Mouse (Mus musculus): Measurements from ENCODE around the gene A930004D18Rik. TPM values are rescaled to one million over a fixed set of nuclear protein-coding genes. Genes with fewer than 3 reads are reported as not detected.

A930004D18Rik gene
- polyA plus RNA-seq, 1 experiment from 2014 or later: 11.1 TPM

GRCm38 (mm10) chr2:18016639-18017038 is 20.9 kb downstream of the A930004D18Rik start:
- Histone ChIP-seq H3K4me1 (replicated peaks) (no peaks in the 10 kb centered on the region), H3K4me2 (no peak overlapping the region), H3K9ac (no peak overlapping the region), H3K27ac (replicated peaks) (no peak overlapping the region), H3K9me3 (no peaks in the 10 kb centered on the region), H3K4me3 (no peak overlapping the region), H3K27me3 (no peaks in the 10 kb centered on the region), H3K36me3 (no peaks in the 10 kb centered on the region)
- ATAC-seq (ENCODE audit: low FRiP score, low read depth): no peak
- WGBS: 93% methylated on average over 1 of the region's 1 CpGs

GRCm38 (mm10) chr2:18015581-18015980 is 22.0 kb downstream of the A930004D18Rik start:
- Histone ChIP-seq H3K36me3 (no peaks in the 10 kb centered on the region), H3K4me1 (replicated peaks) (no peaks in the 10 kb centered on the region), H3K4me3 (no peak overlapping the region), H3K27ac (replicated peaks) (no peak overlapping the region), H3K9ac (no peak overlapping the region), H3K4me2 (no peak overlapping the region), H3K9me3 (no peaks in the 10 kb centered on the region), H3K27me3 (no peaks in the 10 kb centered on the region)
- WGBS: 53% methylated on average over 3 of the region's 3 CpGs
- no peak for ATAC-seq (ENCODE audit: low FRiP score, low read depth)

DNA sequence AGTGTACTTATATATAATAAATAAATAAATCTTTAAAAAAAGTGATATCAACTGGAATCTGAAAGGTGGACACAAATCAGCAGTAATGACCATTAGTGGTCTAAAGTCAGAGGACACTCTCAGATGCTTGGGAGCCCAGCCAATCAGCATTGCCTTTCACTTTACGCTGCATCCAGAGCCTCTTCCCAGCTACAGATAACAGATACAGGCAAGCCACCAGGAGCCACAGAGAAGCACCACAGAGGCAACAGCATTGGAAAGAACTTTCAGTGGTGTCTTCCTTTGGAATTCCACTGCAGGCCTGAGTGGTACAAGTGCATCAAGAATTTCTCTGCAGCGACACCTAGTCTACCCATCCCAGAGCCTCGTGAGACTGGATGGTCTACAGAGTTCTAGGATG is 24.7 kb downstream of the A930004D18Rik start:
- Histone ChIP-seq H3K27ac (replicated peaks) (no peak overlapping the region), H3K9me3 (no peaks in the 10 kb centered on the region), H3K27me3 (no peaks in the 10 kb centered on the region), H3K36me3 (no peaks in the 10 kb centered on the region), H3K4me2 (no peak overlapping the region), H3K4me3 (no peak overlapping the region), H3K4me1 (replicated peaks) (no peaks in the 10 kb centered on the region), H3K9ac (no peak overlapping the region)
- no peak for ATAC-seq (ENCODE audit: low FRiP score, low read depth)
- 92% methylated on average over 3 of the region's 3 CpGs for WGBS

DNA sequence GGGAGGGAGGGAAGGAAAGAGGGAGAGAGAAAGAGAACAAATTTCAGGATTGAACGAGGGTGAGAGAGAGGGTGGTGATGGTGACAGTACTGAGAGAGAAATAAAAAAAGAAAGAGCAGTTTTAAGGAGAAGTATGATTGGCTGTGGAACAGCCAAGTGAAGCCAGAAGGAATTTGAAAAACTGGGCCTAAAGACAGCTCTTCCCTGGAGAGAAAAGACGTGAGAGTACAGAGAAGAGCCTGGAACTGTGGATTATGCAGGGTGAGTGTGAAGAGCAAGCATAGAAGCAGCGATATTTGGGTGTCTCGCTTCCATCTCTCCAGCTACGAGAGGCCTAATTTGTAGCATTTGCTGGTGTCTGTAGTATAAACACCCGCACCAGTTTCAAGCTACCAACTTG is 26.3 kb downstream of the A930004D18Rik start:
- WGBS: 91% methylated on average over 6 of the region's 6 CpGs
- H3K27ac ChIP-seq (replicated peaks): no peak overlapping the region
- H3K4me1 ChIP-seq (replicated peaks): no peaks in the 10 kb centered on the region
- ATAC-seq (ENCODE audit: low FRiP score, low read depth): no peak
- H3K9me3 ChIP-seq: no peaks in the 10 kb centered on the region
- no peak overlapping the region for H3K4me2 ChIP-seq
- H3K4me3 ChIP-seq: no peak overlapping the region
- no peaks in the 10 kb centered on the region for H3K27me3 ChIP-seq
- H3K9ac ChIP-seq: no peak overlapping the region
- H3K36me3 ChIP-seq: no peaks in the 10 kb centered on the region

DNA sequence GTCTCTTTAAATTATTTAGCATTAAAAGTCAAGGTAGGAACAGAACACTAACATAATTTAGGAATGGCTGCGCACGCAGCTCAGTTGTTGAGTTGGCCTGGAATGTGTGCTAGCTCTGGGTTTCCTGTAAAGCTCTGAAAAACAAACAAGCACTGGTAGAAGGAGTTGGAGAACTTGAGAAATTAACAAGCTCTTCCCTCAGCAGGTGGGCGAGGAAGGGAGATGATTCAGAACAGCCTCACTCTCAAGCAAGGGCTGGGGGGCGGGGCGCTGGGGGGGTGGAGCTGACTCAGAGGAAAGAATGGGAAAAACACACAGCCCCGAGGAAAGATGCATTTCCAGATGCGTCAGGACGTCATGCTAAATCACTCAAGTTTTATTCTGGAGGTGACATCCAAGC is 32.4 kb downstream of the A930004D18Rik start:
- Histone ChIP-seq H3K27me3 (no peaks in the 10 kb centered on the region), H3K4me2 (no peak overlapping the region), H3K9ac (no peak overlapping the region), H3K4me3 (no peak overlapping the region), H3K4me1 (replicated peaks) (no peaks in the 10 kb centered on the region), H3K27ac (replicated peaks) (no peak overlapping the region), H3K9me3 (no peaks in the 10 kb centered on the region), H3K36me3 (no peaks in the 10 kb centered on the region)
- WGBS: 33% methylated on average over 8 of the region's 8 CpGs
- no peak for ATAC-seq (ENCODE audit: low FRiP score, low read depth)

GRCm38 (mm10) chr2:18004286-18004685 is 33.3 kb downstream of the A930004D18Rik start:
- Histone ChIP-seq H3K9me3 (no peaks in the 10 kb centered on the region), H3K27me3 (no peaks in the 10 kb centered on the region), H3K27ac (replicated peaks) (no peak overlapping the region), H3K4me2 (no peak overlapping the region), H3K9ac (no peak overlapping the region), H3K36me3 (no peaks in the 10 kb centered on the region), H3K4me3 (no peak overlapping the region), H3K4me1 (replicated peaks) (no peaks in the 10 kb centered on the region)
- WGBS: 87% methylated on average over 4 of the region's 4 CpGs
- no peak for ATAC-seq (ENCODE audit: low FRiP score, low read depth)

GRCm38 (mm10) chr2:18002306-18002705 is 35.2 kb downstream of the A930004D18Rik start:
- no peaks in the 10 kb centered on the region for H3K4me1 ChIP-seq (replicated peaks)
- no peak for ATAC-seq (ENCODE audit: low FRiP score, low read depth)
- H3K9me3 ChIP-seq: no peaks in the 10 kb centered on the region
- no peak overlapping the region for H3K4me3 ChIP-seq
- H3K27ac ChIP-seq (replicated peaks): no peak overlapping the region
- no peak overlapping the region for H3K9ac ChIP-seq
- H3K27me3 ChIP-seq: no peaks in the 10 kb centered on the region
- no peak overlapping the region for H3K4me2 ChIP-seq
- WGBS: 93% methylated on average over 3 of the region's 3 CpGs
- H3K36me3 ChIP-seq: no peaks in the 10 kb centered on the region

GRCm38 (mm10) chr2:17996858-17997257 is 40.7 kb downstream of the A930004D18Rik start, which contains the start of gene H2al2a:
TSS of gene H2al2a (minus strand) at chr2:17996958.
- ATAC-seq (ENCODE audit: low FRiP score, low read depth): no peak
- Histone ChIP-seq H3K4me3 (no peak within 1 kb of the TSS), H3K27me3 (no peaks in the 10 kb centered on the region), H3K9ac (no peak within 1 kb of the TSS), H3K9me3 (no peaks in the 10 kb centered on the region), H3K36me3 (no peaks in the 10 kb centered on the region), H3K4me1 (replicated peaks) (no peaks in the 10 kb centered on the region), H3K4me2 (no peak within 1 kb of the TSS), H3K27ac (replicated peaks) (no peak within 1 kb of the TSS)

GRCm38 (mm10) chr2:17989562-17989961 is 48.0 kb downstream of the A930004D18Rik start:
- Histone ChIP-seq H3K9me3 (no peaks in the 10 kb centered on the region), H3K27me3 (no peaks in the 10 kb centered on the region), H3K27ac (replicated peaks) (no peak overlapping the region), H3K9ac (no peak overlapping the region), H3K4me3 (no peak overlapping the region), H3K4me1 (replicated peaks) (no peaks in the 10 kb centered on the region), H3K4me2 (no peak overlapping the region), H3K36me3 (no peaks in the 10 kb centered on the region)
- no peak for ATAC-seq (ENCODE audit: low FRiP score, low read depth)

GRCm38 (mm10) chr2:17989115-17989514 is 48.4 kb downstream of the A930004D18Rik start:
- H3K4me2 ChIP-seq: no peak overlapping the region
- H3K4me3 ChIP-seq: no peak overlapping the region
- no peaks in the 10 kb centered on the region for H3K9me3 ChIP-seq
- H3K36me3 ChIP-seq: no peaks in the 10 kb centered on the region
- 50% methylated on average over 3 of the region's 3 CpGs for WGBS
- no peak overlapping the region for H3K9ac ChIP-seq
- H3K4me1 ChIP-seq (replicated peaks): no peaks in the 10 kb centered on the region
- no peak for ATAC-seq (ENCODE audit: low FRiP score, low read depth)
- H3K27me3 ChIP-seq: no peaks in the 10 kb centered on the region
- no peak overlapping the region for H3K27ac ChIP-seq (replicated peaks)

DNA sequence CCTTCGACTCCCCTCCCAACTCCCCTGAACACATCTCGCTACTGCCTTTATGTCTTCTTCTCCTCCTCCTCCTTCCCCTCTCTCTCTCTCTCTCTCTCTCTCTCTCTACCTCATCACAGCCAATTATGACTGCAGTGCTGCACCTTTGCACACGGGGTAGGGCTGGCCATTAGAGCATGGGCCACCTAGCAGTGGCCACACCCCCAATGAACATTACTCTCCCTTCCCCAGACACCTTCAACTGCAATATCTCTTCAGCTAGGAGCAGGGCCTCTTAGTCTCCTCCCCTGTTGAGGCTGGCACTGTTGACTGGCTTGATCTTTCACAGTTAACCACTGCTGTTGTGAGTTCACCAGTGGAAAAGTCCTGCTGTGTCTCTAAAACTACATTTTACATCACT is 50.8 kb downstream of the A930004D18Rik start:
- no peak for ATAC-seq (ENCODE audit: low FRiP score, low read depth)
- Histone ChIP-seq H3K4me2 (no peak overlapping the region), H3K27me3 (no peaks in the 10 kb centered on the region), H3K27ac (replicated peaks) (no peak overlapping the region), H3K4me3 (no peak overlapping the region), H3K4me1 (replicated peaks) (no peaks in the 10 kb centered on the region), H3K9me3 (no peaks in the 10 kb centered on the region), H3K36me3 (no peaks in the 10 kb centered on the region), H3K9ac (no peak overlapping the region)
- 93% methylated on average over 3 of the region's 3 CpGs for WGBS

- Histone ChIP-seq H3K4me2 (no peak overlapping the region), H3K27ac (replicated peaks) (no peak overlapping the region), H3K4me1 (replicated peaks) (no peaks in the 10 kb centered on the region), H3K4me3 (no peak overlapping the region), H3K27me3 (no peaks in the 10 kb centered on the region), H3K36me3 (no peaks in the 10 kb centered on the region), H3K9me3 (no peaks in the 10 kb centered on the region), H3K9ac (no peak overlapping the region)
- no peak for ATAC-seq (ENCODE audit: low FRiP score, low read depth)
- 97% methylated on average over 3 of the region's 3 CpGs for WGBS
Measured at GRCm38 (mm10) chr2:17984774-17985173, 52.8 kb downstream of the A930004D18Rik start.

- H3K27me3 ChIP-seq: no peaks in the 10 kb centered on the region
- no peak overlapping the region for H3K4me2 ChIP-seq
- H3K36me3 ChIP-seq: no peaks in the 10 kb centered on the region
- H3K4me3 ChIP-seq: no peak overlapping the region
- H3K4me1 ChIP-seq (replicated peaks): no peaks in the 10 kb centered on the region
- WGBS: 92% methylated on average over 1 of the region's 1 CpGs
- no peak for ATAC-seq (ENCODE audit: low FRiP score, low read depth)
- H3K9me3 ChIP-seq: no peaks in the 10 kb centered on the region
- H3K27ac ChIP-seq (replicated peaks): no peak overlapping the region
- H3K9ac ChIP-seq: no peak overlapping the region
Measured at GRCm38 (mm10) chr2:17982747-17983146, 54.8 kb downstream of the A930004D18Rik start.

Measured in hindbrain, embryonic 15.5 days (tissue).